Mouse (Mus musculus): Measurements from ENCODE around the gene B3galt1.

B3galt1 gene

GRCm38 (mm10) chr2:67931994-67932393, 366.3 kb downstream of the B3galt1 start:
- DNase-seq (ENCODE audit: low spot score in 2 of 2) = no peak

GRCm38 (mm10) chr2:67948408-67948807, 382.7 kb downstream of the B3galt1 start:
- no peak for DNase-seq (ENCODE audit: low spot score in 2 of 2)

GRCm38 (mm10) chr2:67956182-67956581, 390.5 kb downstream of the B3galt1 start:
- no peak for DNase-seq (ENCODE audit: low spot score in 2 of 2)

GRCm38 (mm10) chr2:67957561-67957960, 391.9 kb downstream of the B3galt1 start:
- no peak for DNase-seq (ENCODE audit: low spot score in 2 of 2)

- DNase-seq (ENCODE audit: low spot score in 2 of 2) = no peak
Observed at GRCm38 (mm10) chr2:67960711-67961110, 395.0 kb downstream of the B3galt1 start.

GRCm38 (mm10) chr2:67968812-67969211, 403.1 kb downstream of the B3galt1 start:
- no peak for DNase-seq (ENCODE audit: low spot score in 2 of 2)

GRCm38 (mm10) chr2:67971091-67971490, 405.4 kb downstream of the B3galt1 start:
- no peak for DNase-seq (ENCODE audit: low spot score in 2 of 2)

GRCm38 (mm10) chr2:67971576-67971975, 405.9 kb downstream of the B3galt1 start:
- no peak for DNase-seq (ENCODE audit: low spot score in 2 of 2)

- no peak for DNase-seq (ENCODE audit: low spot score in 2 of 2)
Observed at GRCm38 (mm10) chr2:67975764-67976163, 410.1 kb downstream of the B3galt1 start.

- DNase-seq (ENCODE audit: low spot score in 2 of 2) = no peak
Observed at GRCm38 (mm10) chr2:67976488-67976887, 410.8 kb downstream of the B3galt1 start.

- no peak for DNase-seq (ENCODE audit: low spot score in 2 of 2)
Observed at GRCm38 (mm10) chr2:67977620-67978262, 412.1 kb downstream of the B3galt1 start.

- DNase-seq (ENCODE audit: low spot score in 2 of 2) = no peak
Observed at GRCm38 (mm10) chr2:67983563-67983962, 417.9 kb downstream of the B3galt1 start.

GRCm38 (mm10) chr2:67985133-67985532, 419.5 kb downstream of the B3galt1 start:
- DNase-seq (ENCODE audit: low spot score in 2 of 2) = no peak

- DNase-seq (ENCODE audit: low spot score in 2 of 2) = no peak
Observed at GRCm38 (mm10) chr2:67993421-67993820, 427.8 kb downstream of the B3galt1 start.

GRCm38 (mm10) chr2:68003091-68003490, 437.4 kb downstream of the B3galt1 start:
- DNase-seq (ENCODE audit: low spot score in 2 of 2) = no peak

GRCm38 (mm10) chr2:68005210-68005609, 439.5 kb downstream of the B3galt1 start:
- no peak for DNase-seq (ENCODE audit: low spot score in 2 of 2)

- no peak for DNase-seq (ENCODE audit: low spot score in 2 of 2)
Observed at GRCm38 (mm10) chr2:68005711-68006110, 440.0 kb downstream of the B3galt1 start.

GRCm38 (mm10) chr2:68011336-68011735, 445.7 kb downstream of the B3galt1 start:
- no peak for DNase-seq (ENCODE audit: low spot score in 2 of 2)

- no peak for DNase-seq (ENCODE audit: low spot score in 2 of 2)
Observed at GRCm38 (mm10) chr2:68020251-68020680, 454.6 kb downstream of the B3galt1 start.

- no peak for DNase-seq (ENCODE audit: low spot score in 2 of 2)
Observed at GRCm38 (mm10) chr2:68021541-68022152, 456.0 kb downstream of the B3galt1 start.

GRCm38 (mm10) chr2:68028811-68029210, 463.1 kb downstream of the B3galt1 start:
- no peak for DNase-seq (ENCODE audit: low spot score in 2 of 2)

GRCm38 (mm10) chr2:68034711-68035110, 469.0 kb downstream of the B3galt1 start:
- DNase-seq (ENCODE audit: low spot score in 2 of 2) = no peak

GRCm38 (mm10) chr2:68040752-68041151, 475.1 kb downstream of the B3galt1 start:
- no peak for DNase-seq (ENCODE audit: low spot score in 2 of 2)

GRCm38 (mm10) chr2:68052481-68052880, 486.8 kb downstream of the B3galt1 start:
- DNase-seq (ENCODE audit: low spot score in 2 of 2) = no peak
